In genomic region chr12:108515464-108515863, GRCm38 (mm10) we compare ENCODE assay signal across 19 mouse cellular contexts.
"Had no signal": no experiment of that assay in that cellular context is flagged by ENCODE, and none has a peak within 500 bp of the region (broad histone marks: within the 10 kb centered on the region; RNA-seq: fewer than 3 reads in every experiment).

No protein-coding gene starts in this region.

- H3K9ac ChIP-seq: liver, embryonic 14.5 days; lung, embryonic 14.5 days; midbrain, embryonic 12.5 days; neural tube, embryonic 13.5 days; neural tube, embryonic 15.5 days; stomach, embryonic 15.5 days had no signal

- H3K4me3 ChIP-seq: midbrain, embryonic 10.5 days; midbrain, embryonic 12.5 days; myocyte; neural tube, embryonic 13.5 days; neural tube, embryonic 15.5 days; stomach, embryonic 15.5 days had no signal

- DNase-seq: lung, adult 18-20 months; lung, embryonic 14.5 days; lung, postnatal 10 days; lung, postnatal 4 days; midbrain, embryonic 14.5 days; right cerebral cortex, postnatal 14 days; right cerebral cortex, postnatal 4 days; spleen, adult 18-20 months; thymus, adult 2 months; thymus, postnatal 25 days; thymus, postnatal 4 days had no signal

- H3K27me3 ChIP-seq: midbrain, embryonic 12.5 days; neural tube, embryonic 13.5 days; neural tube, embryonic 15.5 days; stomach, embryonic 15.5 days had no signal

- H3K4me1 ChIP-seq: stomach, embryonic 15.5 days had no signal

- H3K27ac ChIP-seq: liver, embryonic 14.5 days; midbrain, embryonic 10.5 days; midbrain, embryonic 12.5 days; neural tube, embryonic 13.5 days; neural tube, embryonic 15.5 days; stomach, embryonic 15.5 days; stomach, postnatal 0 days had no signal

- H3K9me3 ChIP-seq: midbrain, embryonic 10.5 days; midbrain, embryonic 12.5 days; neural tube, embryonic 13.5 days; neural tube, embryonic 15.5 days; stomach, embryonic 15.5 days had no signal
